Mouse (Mus musculus) hindbrain, embryonic 15.5 days (tissue): ENCODE results near the gene Fam83d. TPM values are rescaled to one million over a fixed set of nuclear protein-coding genes. Genes with fewer than 3 reads are reported as not detected.

Source experiments
- ATAC-seq: fragments of 200-750 bp; cut with Nextera tagmentation; 2 replicates; pipeline ENCODE4 v1.8.0; 2017; ENCODE audit warnings: low read depth, moderate number of reproducible peaks, moderate TSS enrichment; ENCODE audit not compliant: low FRiP score
- H3K27ac ChIP-seq: fragments of 300-500 bp; sonication (generic); replicated peaks from 2 replicates; pipeline ENCODE4 v1.5.1; 2015; ENCODE audit warnings: mild to moderate bottlenecking, inconsistent platforms
- H3K27me3 ChIP-seq: fragments of 300-500 bp; sonication (generic); 2 replicates; pipeline ENCODE4 v1.6.1; 2015; ENCODE audit warnings: control low read depth, inconsistent platforms
- H3K36me3 ChIP-seq: fragments of 300-500 bp; sonication (generic); 2 replicates; pipeline ENCODE4 v1.6.1; 2015; ENCODE audit warnings: control low read depth, inconsistent platforms
- H3K4me1 ChIP-seq: fragments of 300-500 bp; sonication (generic); replicated peaks from 2 replicates; pipeline ENCODE4 v1.6.1; 2015; ENCODE audit warnings: control low read depth, inconsistent platforms
- H3K4me2 ChIP-seq: fragments of 300-500 bp; sonication (generic); 2 replicates; pipeline ENCODE4 v1.6.1; 2015; ENCODE audit warnings: moderate library complexity, mild to moderate bottlenecking, inconsistent platforms
- H3K4me3 ChIP-seq: fragments of 300-500 bp; sonication (generic); 2 replicates; pipeline ENCODE4 v1.5.1; 2015; ENCODE audit warnings: mild to moderate bottlenecking, inconsistent platforms
- H3K9ac ChIP-seq: fragments of 300-500 bp; sonication (generic); 2 replicates; pipeline ENCODE4 v1.6.1; 2015; ENCODE audit warnings: inconsistent platforms
- H3K9me3 ChIP-seq: fragments of 300-500 bp; sonication (generic); 2 replicates; pipeline ENCODE4 v1.6.1; 2016; ENCODE audit warnings: control low read depth, inconsistent platforms
- WGBS: fragments of 180-500 bp; shearing (Covaris S2); methylation state at CpG from one replicate; pipeline ENCODE4 v1.1.7; 2015; 5-methylcytosine and 5-hydroxymethylcytosine counted together
- polyA plus RNA-seq: library from polyadenylated mRNA; unstranded; fragments of >200 nt; fragmentation: Nextera tagmentation; extraction: Ambion mirVana; gene quantifications from 2 replicates; pipeline ENCODE4 v1.2.1, GENCODE M21; 2015

Fam83d gene
- polyA plus RNA-seq, 1 experiment from 2014 or later: 8.9 TPM

GRCm38 (mm10) chr2:158781126-158781525, 13.2 kb downstream of the Fam83d start:
- Histone ChIP-seq H3K27me3 (no peaks in the 10 kb centered on the region), H3K4me2 (no peak overlapping the region), H3K9me3 (no peaks in the 10 kb centered on the region), H3K27ac (no peak overlapping the region), H3K36me3 (no peaks in the 10 kb centered on the region), H3K9ac (no peak overlapping the region), H3K4me3 (no peak overlapping the region), H3K4me1 (peaks cover 12% of the 10 kb centered on the region; the same call in 1 of the 2 replicates)
- WGBS: 91% methylated on average over 7 of the region's 7 CpGs
- no peak for ATAC-seq

- 75% methylated on average over 14 of the region's 14 CpGs for WGBS
- Histone ChIP-seq H3K4me1 (no peaks in the 10 kb centered on the region), H3K4me2 (no peak overlapping the region), H3K4me3 (no peak overlapping the region), H3K27me3 (no peaks in the 10 kb centered on the region), H3K36me3 (no peaks in the 10 kb centered on the region), H3K9ac (no peak overlapping the region), H3K9me3 (no peaks in the 10 kb centered on the region), H3K27ac (no peak overlapping the region)
- ATAC-seq: no peak
Measured at GRCm38 (mm10) chr2:158786927-158787795, 19.3 kb downstream of the Fam83d start.

DNA sequence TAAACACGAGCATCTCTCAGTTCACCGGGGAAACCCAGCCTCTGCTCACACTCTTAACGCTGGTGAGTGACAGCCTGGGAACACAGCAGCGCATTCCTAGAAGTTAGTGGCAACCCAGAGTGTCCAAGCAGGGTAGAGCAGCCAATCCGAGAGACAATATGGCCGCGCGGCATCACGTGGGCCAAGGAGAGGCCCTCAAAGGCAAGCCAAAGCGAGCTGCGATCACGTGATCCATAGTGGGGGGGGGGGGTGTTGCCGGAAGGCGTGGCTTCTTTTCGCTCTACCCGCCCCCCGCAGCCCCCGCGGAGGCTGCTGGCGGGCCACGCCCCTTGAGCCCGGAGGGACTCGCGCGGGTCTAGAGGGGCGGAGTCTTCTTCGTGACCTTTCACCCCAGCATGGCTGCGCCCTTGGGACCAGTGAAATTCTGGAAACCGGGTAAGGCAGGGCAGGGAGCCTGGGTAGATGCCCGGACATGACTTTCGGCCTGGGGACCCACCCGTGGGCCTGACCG, 26.7 kb downstream of the Fam83d start, which contains the start of gene Dhx35:
Dhx35 (plus strand) TSS at position 314 of the 511 bp plus-strand sequence.
- peaks cover 14% of the 10 kb centered on the region for H3K4me1 ChIP-seq
- peak; percentile 99 for ATAC-seq
- H3K9ac ChIP-seq: peak within 1 kb of the TSS; percentile 62
- H3K4me2 ChIP-seq: peak within 1 kb of the TSS; percentile 72
- peak within 1 kb of the TSS; percentile 84 for H3K27ac ChIP-seq
- H3K4me3 ChIP-seq: peak within 1 kb of the TSS; percentile 64
- 0% methylated on average over 30 of the region's 33 CpGs for WGBS
- no peaks in the 10 kb centered on the region for H3K9me3 ChIP-seq
- H3K36me3 ChIP-seq: no peaks in the 10 kb centered on the region
- no peaks in the 10 kb centered on the region for H3K27me3 ChIP-seq

- Histone ChIP-seq H3K36me3 (no peaks in the 10 kb centered on the region), H3K9ac (peak overlapping the region; percentile 62), H3K27me3 (no peaks in the 10 kb centered on the region), H3K4me2 (peak overlapping the region; percentile 72), H3K27ac (peak overlapping the region; percentile 77), H3K4me3 (peak overlapping the region; percentile 64), H3K9me3 (no peaks in the 10 kb centered on the region), H3K4me1 (peaks cover 14% of the 10 kb centered on the region)
- WGBS: 12% methylated on average over 15 of the region's 15 CpGs
- no peak; the same call in 1 of the 2 replicates for ATAC-seq
Measured at GRCm38 (mm10) chr2:158795043-158795442, 27.1 kb downstream of the Fam83d start.

DNA sequence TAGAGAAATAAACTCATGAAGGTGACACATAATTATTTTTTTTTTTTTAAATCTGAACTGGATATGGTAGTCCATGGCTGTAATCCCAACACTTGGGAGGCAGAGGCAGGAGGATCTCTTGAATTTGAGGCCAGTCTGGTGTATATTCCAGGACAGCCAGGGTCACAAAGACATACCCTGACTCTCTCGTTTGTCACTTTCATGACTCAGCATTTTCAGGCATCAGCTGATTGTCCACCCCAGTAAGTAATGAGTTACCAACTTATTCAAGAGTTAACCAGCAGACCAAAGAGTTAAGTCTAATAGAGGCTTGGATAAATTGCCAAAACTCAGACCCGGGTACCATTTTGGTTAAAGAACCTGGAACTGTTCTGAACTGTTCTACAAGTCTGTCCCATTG, 28.0 kb downstream of the Fam83d start:
- peaks cover 14% of the 10 kb centered on the region for H3K4me1 ChIP-seq
- H3K27me3 ChIP-seq: no peaks in the 10 kb centered on the region
- no peak for ATAC-seq
- no peak overlapping the region for H3K9ac ChIP-seq
- H3K27ac ChIP-seq: no peak overlapping the region
- no peak overlapping the region for H3K4me2 ChIP-seq
- WGBS: 81% methylated on average over 2 of the region's 2 CpGs
- no peaks in the 10 kb centered on the region for H3K9me3 ChIP-seq
- no peak overlapping the region for H3K4me3 ChIP-seq
- H3K36me3 ChIP-seq: no peaks in the 10 kb centered on the region

- Histone ChIP-seq H3K4me2 (no peak overlapping the region), H3K27me3 (no peaks in the 10 kb centered on the region), H3K4me3 (no peak overlapping the region), H3K36me3 (peaks cover 10% of the 10 kb centered on the region; the same call in 1 of the 2 replicates), H3K27ac (0 out of 2 replicates have a peak overlapping the region, but pooled peaks have one; percentile 5), H3K9me3 (no peaks in the 10 kb centered on the region), H3K4me1 (0 out of 2 replicates have a peak, but pooled peaks cover 7% of the 10 kb centered on the region), H3K9ac (no peak overlapping the region)
- WGBS: 37% methylated on average over 4 of the region's 4 CpGs
- no peak for ATAC-seq
Measured at GRCm38 (mm10) chr2:158799328-158799727, 31.4 kb downstream of the Fam83d start.

DNA sequence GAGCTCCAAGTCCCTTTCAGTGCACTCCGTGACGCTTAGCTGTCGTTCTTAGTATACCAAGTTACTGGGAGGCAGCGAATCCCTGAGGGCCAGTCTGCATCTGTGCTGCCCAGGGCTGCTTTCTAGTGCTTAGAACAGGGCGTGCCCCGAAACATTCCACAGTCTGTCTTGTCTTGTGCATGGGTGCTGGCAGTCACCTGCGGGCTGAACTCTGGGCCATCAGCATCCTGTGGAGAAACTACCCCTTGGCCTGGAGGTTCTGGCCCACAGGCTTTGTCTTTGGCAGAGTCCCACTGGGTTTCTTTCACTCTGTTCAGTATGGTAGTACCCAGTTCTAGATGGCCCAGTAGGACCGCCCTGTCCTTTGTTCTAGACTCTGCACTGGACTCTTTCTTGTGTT, 32.9 kb downstream of the Fam83d start:
- Histone ChIP-seq H3K4me1 (no peaks in the 10 kb centered on the region), H3K9me3 (no peaks in the 10 kb centered on the region), H3K36me3 (peaks cover 10% of the 10 kb centered on the region; the same call in 1 of the 2 replicates), H3K9ac (no peak overlapping the region), H3K4me2 (no peak overlapping the region), H3K27me3 (no peaks in the 10 kb centered on the region), H3K4me3 (no peak overlapping the region), H3K27ac (no peak overlapping the region)
- ATAC-seq: no peak
- WGBS: 94% methylated on average over 8 of the region's 8 CpGs

- ATAC-seq: no peak
- Histone ChIP-seq H3K36me3 (peaks cover 13% of the 10 kb centered on the region), H3K9ac (no peak overlapping the region), H3K4me3 (no peak overlapping the region), H3K9me3 (no peaks in the 10 kb centered on the region), H3K4me1 (no peaks in the 10 kb centered on the region), H3K27me3 (no peaks in the 10 kb centered on the region), H3K27ac (no peak overlapping the region), H3K4me2 (no peak overlapping the region)
- 91% methylated on average over 8 of the region's 8 CpGs for WGBS
Measured at GRCm38 (mm10) chr2:158803575-158803974, 35.7 kb downstream of the Fam83d start.

- Histone ChIP-seq H3K27ac (no peak overlapping the region), H3K4me1 (no peaks in the 10 kb centered on the region), H3K36me3 (peaks cover 17% of the 10 kb centered on the region), H3K9me3 (no peaks in the 10 kb centered on the region), H3K4me3 (no peak overlapping the region), H3K27me3 (no peaks in the 10 kb centered on the region), H3K9ac (no peak overlapping the region), H3K4me2 (no peak overlapping the region)
- ATAC-seq: no peak
Measured at GRCm38 (mm10) chr2:158815686-158816085, 47.8 kb downstream of the Fam83d start.

GRCm38 (mm10) chr2:158816239-158816638, 48.3 kb downstream of the Fam83d start:
- no peak overlapping the region for H3K4me3 ChIP-seq
- no peak for ATAC-seq

DNA sequence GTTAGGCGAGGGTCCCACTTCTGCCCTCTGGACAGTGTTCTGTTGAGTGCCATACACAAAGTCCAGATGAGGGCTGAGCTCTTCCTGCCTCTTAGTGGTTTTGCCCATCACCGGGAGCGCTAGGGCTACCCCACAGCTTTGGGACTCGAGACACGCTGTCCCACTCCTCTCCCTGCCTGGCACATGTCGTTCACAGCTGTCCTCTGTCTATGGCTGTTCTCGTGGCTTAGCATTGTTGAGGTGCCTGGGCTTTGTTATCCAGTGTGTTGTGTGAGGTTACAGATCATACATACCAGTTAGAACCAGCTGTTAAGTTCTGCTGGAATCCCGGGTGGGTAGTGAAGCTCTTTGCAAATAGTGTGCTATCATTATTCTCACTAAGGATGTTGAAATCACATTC, 49.8 kb downstream of the Fam83d start:
- no peak overlapping the region for H3K9ac ChIP-seq
- ATAC-seq: no peak
- H3K27me3 ChIP-seq: no peaks in the 10 kb centered on the region
- no peak overlapping the region for H3K4me2 ChIP-seq
- no peak overlapping the region for H3K4me3 ChIP-seq
- WGBS: 86% methylated on average over 8 of the region's 8 CpGs
- no peaks in the 10 kb centered on the region for H3K9me3 ChIP-seq
- H3K4me1 ChIP-seq: no peaks in the 10 kb centered on the region
- H3K36me3 ChIP-seq: peaks cover 17% of the 10 kb centered on the region
- H3K27ac ChIP-seq: no peak overlapping the region

More at GRCm38 (mm10) chr2:158816239-158816638, 48.3 kb downstream of the Fam83d start:
- Histone ChIP-seq H3K9me3 (no peaks in the 10 kb centered on the region), H3K4me2 (no peak overlapping the region), H3K9ac (no peak overlapping the region), H3K36me3 (peaks cover 17% of the 10 kb centered on the region), H3K4me1 (no peaks in the 10 kb centered on the region), H3K27ac (no peak overlapping the region), H3K27me3 (no peaks in the 10 kb centered on the region)
- 97% methylated on average over 4 of the region's 4 CpGs for WGBS

DNA sequence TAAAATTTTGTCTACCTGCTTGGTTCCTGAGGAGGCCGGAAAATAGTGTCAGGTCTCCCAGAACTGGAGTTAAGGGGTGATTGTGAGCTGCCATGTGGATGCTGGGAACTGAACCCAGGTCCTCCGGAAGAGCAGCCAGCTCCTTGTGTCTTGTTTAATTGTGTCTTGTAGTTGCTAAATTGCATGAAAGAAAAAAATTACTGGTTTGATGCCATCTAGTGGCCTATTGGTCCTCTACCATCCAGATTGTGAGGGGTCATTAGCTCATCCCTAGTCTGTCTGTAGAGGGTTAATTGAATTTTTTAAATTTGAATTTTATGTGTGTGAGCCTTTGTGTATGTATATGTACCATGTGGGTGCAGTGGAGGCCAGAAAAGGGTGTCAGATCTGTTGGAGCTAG, 60.2 kb downstream of the Fam83d start:
- WGBS: 88% methylated on average over 2 of the region's 2 CpGs
- Histone ChIP-seq H3K36me3 (peaks cover 20% of the 10 kb centered on the region; the same call in 1 of the 2 replicates), H3K27me3 (no peaks in the 10 kb centered on the region), H3K4me1 (peaks cover 3% of the 10 kb centered on the region), H3K4me2 (no peak overlapping the region), H3K9me3 (no peaks in the 10 kb centered on the region), H3K9ac (no peak overlapping the region), H3K27ac (no peak overlapping the region), H3K4me3 (no peak overlapping the region)
- no peak for ATAC-seq
